23 mouse cellular contexts compared by ENCODE assay signal in genomic region chr10:99244655-99245260, GRCm38 (mm10). TPM values are rescaled to one million over a fixed set of nuclear protein-coding genes. Genes with fewer than 3 reads are reported as not detected.
A peak's percentile ranks its signal among the peaks of the same experiment; 100 is the strongest.
DNase-seq lines count a peak whose midpoint lies in the region; ATAC-seq and TF ChIP-seq lines count a peak whose summit lies in the region.
"Had no signal": no experiment of that assay in that cellular context is flagged by ENCODE, and none has a peak within 500 bp of the region (broad histone marks: within the 10 kb centered on the region; RNA-seq: fewer than 3 reads in every experiment).

No protein-coding gene starts in this region.

- ATAC-seq in lung, embryonic 16.5 days (ENCODE audit: low read depth): no peak
- ATAC-seq in CD4-positive, CD25-positive, alpha-beta regulatory T cell, adult 4 months: peak; percentile 17
- ATAC-seq: forebrain, postnatal 0 days; midbrain, embryonic 13.5 days had no signal

- no peaks in the 10 kb centered on the region for H3K36me3 ChIP-seq in lung, embryonic 16.5 days (ENCODE audit: control insufficient read depth, insufficient read depth, low read length)
- no peaks in the 10 kb centered on the region for H3K36me3 ChIP-seq in myocyte (ENCODE audit: control insufficient read depth, insufficient read depth)
- H3K36me3 ChIP-seq: embryonic facial prominence, embryonic 12.5 days; hindbrain, embryonic 12.5 days; limb, embryonic 15.5 days; midbrain, embryonic 13.5 days; neural tube, embryonic 15.5 days; stomach, embryonic 15.5 days had no signal

- H3ac ChIP-seq in myocyte (ENCODE audit: control insufficient read depth, insufficient read length): no peak overlapping the region

- peaks cover 30% of the 10 kb centered on the region for H3K4me1 ChIP-seq in lung, embryonic 16.5 days (replicated peaks; ENCODE audit: control insufficient read depth, insufficient read depth, low read length)

- H3K27me3 ChIP-seq in lung, embryonic 16.5 days (ENCODE audit: control insufficient read depth, insufficient read depth, low read depth, low read length): no peaks in the 10 kb centered on the region
- H3K27me3 ChIP-seq in myocyte (ENCODE audit: control insufficient read depth, insufficient read depth, insufficient read length): no peaks in the 10 kb centered on the region
- H3K27me3 ChIP-seq: embryonic facial prominence, embryonic 12.5 days; hindbrain, embryonic 12.5 days; limb, embryonic 15.5 days; midbrain, embryonic 13.5 days; neural tube, embryonic 15.5 days; stomach, embryonic 15.5 days had no signal

- no peak overlapping the region for H3K4me3 ChIP-seq in lung, embryonic 16.5 days (ENCODE audit: low read length)
- peak overlapping the region; percentile 6 for H3K4me3 ChIP-seq in myocyte
- H3K4me3 ChIP-seq: embryonic facial prominence, embryonic 12.5 days; gastrocnemius, adult 2 months; hindbrain, embryonic 12.5 days; limb, embryonic 15.5 days; midbrain, embryonic 13.5 days; neural tube, embryonic 15.5 days; stomach, embryonic 15.5 days had no signal

- no peak overlapping the region for H3K9ac ChIP-seq in lung, embryonic 16.5 days (ENCODE audit: low read length)
- H3K9ac ChIP-seq: embryonic facial prominence, embryonic 12.5 days; forebrain, postnatal 0 days; hindbrain, embryonic 12.5 days; limb, embryonic 15.5 days; midbrain, embryonic 13.5 days; neural tube, embryonic 15.5 days; stomach, embryonic 15.5 days had no signal

- peak overlapping the region; percentile 66 for H3K27ac ChIP-seq in lung, embryonic 16.5 days (ENCODE audit: low read length)
- H3K27ac ChIP-seq: embryonic facial prominence, embryonic 12.5 days; gastrocnemius, adult 2 months; hindbrain, embryonic 12.5 days; limb, embryonic 15.5 days; midbrain, embryonic 13.5 days; neural tube, embryonic 15.5 days; stomach, embryonic 15.5 days had no signal

- no peaks in the 10 kb centered on the region for H3K79me2 ChIP-seq in myocyte (ENCODE audit: control insufficient read depth, insufficient read depth)

- peak; percentile 58 for DNase-seq in heart, adult 11 months
- no peak for DNase-seq in heart, postnatal 14 days
- DNase-seq in lung, postnatal 36 days: no peak
- DNase-seq in urinary bladder, postnatal 25 days (ENCODE audit: low spot score): no peak
- DNase-seq in cerebellum, adult 18-20 months: no peak
- DNase-seq: cerebellum, adult 8-10 months; forebrain, postnatal 0 days; gastrocnemius, adult 2 months; heart, postnatal 10 days; kidney, adult 11 months; kidney, postnatal 14 days; right cerebral cortex, postnatal 14 days; thymus, adult 18-20 months had no signal

- TF ChIP-seq POLR2A in myocyte (IDR thresholded peaks at IDR 0.05; ENCODE audit: insufficient read length, low read depth): no peak

- H3K4me2 ChIP-seq in lung, embryonic 16.5 days (ENCODE audit: low read depth, low read length): no peak overlapping the region
- H3K4me2 ChIP-seq in myocyte (ENCODE audit: low read depth): peak overlapping the region; percentile 92
- H3K4me2 ChIP-seq: embryonic facial prominence, embryonic 12.5 days; heart, embryonic 11.5 days; hindbrain, embryonic 12.5 days; limb, embryonic 15.5 days; midbrain, embryonic 13.5 days; neural tube, embryonic 15.5 days; stomach, embryonic 15.5 days had no signal

- H3K9me3 ChIP-seq in lung, embryonic 16.5 days (ENCODE audit: control insufficient read depth, low read length): no peaks in the 10 kb centered on the region
- H3K9me3 ChIP-seq: embryonic facial prominence, embryonic 12.5 days; limb, embryonic 15.5 days; midbrain, embryonic 13.5 days; neural tube, embryonic 15.5 days; stomach, embryonic 15.5 days had no signal

- intact Hi-C loops in heart, postnatal 14 days (cut with DNase I): no loop called here

- 11% methylated on average over 7 of the region's 7 CpGs for WGBS in lung, embryonic 16.5 days

TF ChIP-seq in myocyte, 11 proteins besides CTCF, POLR2A, EP300 and RAD21:
- no peak for TF ChIP-seq MAX (IDR thresholded peaks at IDR 0.05; ENCODE audit: low read depth)
- TF ChIP-seq REST (IDR thresholded peaks at IDR 0.05; ENCODE audit: insufficient read depth, insufficient read length): no peak
- no peak for TF ChIP-seq TCF3 (IDR thresholded peaks at IDR 0.05; ENCODE audit: insufficient read length, low read depth)
- TF ChIP-seq USF1 (IDR thresholded peaks at IDR 0.05; ENCODE audit: low read depth): no peak
- TF ChIP-seq TCF12 (IDR thresholded peaks at IDR 0.05; ENCODE audit: insufficient read depth, poor library complexity, severe bottlenecking): no peak
- TF ChIP-seq SRF (IDR thresholded peaks at IDR 0.05; ENCODE audit: control insufficient read depth, insufficient read length, low read depth): no peak
- no peak for TF ChIP-seq MYOD1 (IDR thresholded peaks at IDR 0.05; ENCODE audit: control insufficient read depth in 1 of 3, insufficient read length in 2 of 3, low read depth in 2 of 3)
- TF ChIP-seq CEBPB (IDR thresholded peaks at IDR 0.05; ENCODE audit: insufficient read depth, poor library complexity, severe bottlenecking): no peak
- TF ChIP-seq E2F4 (IDR thresholded peaks at IDR 0.05; ENCODE audit: insufficient read depth): no peak
- no peak for TF ChIP-seq POLR2AphosphoS2 (IDR thresholded peaks at IDR 0.05; ENCODE audit: insufficient read length, low read depth)
- no peak for TF ChIP-seq MYOG (IDR thresholded peaks at IDR 0.05; ENCODE audit: control insufficient read depth in 1 of 3, insufficient read depth in 1 of 3, insufficient read length in 2 of 3, low read depth in 2 of 3)

RNA-seq across cellular contexts. Expression of gene Dusp6, which starts 18.3 kb away (rescaled TPM):
- 10 to 100 TPM; 20.9 to 26.1 TPM for total RNA-seq in heart, postnatal 14 days (2021)
- polyA plus RNA-seq in lung, embryonic 16.5 days (2015; fragmentation: Nextera tagmentation; extraction: Ambion mirVana): 79.3 and 80.3 TPM in 2 replicates
- polyA plus RNA-seq in CD4-positive, CD25-positive, alpha-beta regulatory T cell, adult 4 months (2017; shearing (Covaris generic)): 10 to 100 TPM; 23.4 to 38.0 TPM
- polyA plus RNA-seq in myocyte (2012; fragmentation: generic; extraction: Trizol): 21.6 TPM
